Mouse (Mus musculus) liver, embryonic 14.5 days (tissue): ENCODE measurements around the gene Drg1.
"Not testable (repeated sequence)": the region's sequence is repeated elsewhere in the genome, so short reads cannot be mapped to it uniquely, and the experiment has no call there.

Experiments
- CTCF ChIP-seq: IDR thresholded peaks from 2 replicates; pipeline ENCODE4 v1.5.1; 2016; ENCODE audit warnings: antibody characterized with exemption, low read depth, control low read depth
- EP300 ChIP-seq: IDR thresholded peaks from 2 replicates; pipeline ENCODE4 v1.6.1; 2016; ENCODE audit warnings: antibody characterized with exemption, low read depth

DNA sequence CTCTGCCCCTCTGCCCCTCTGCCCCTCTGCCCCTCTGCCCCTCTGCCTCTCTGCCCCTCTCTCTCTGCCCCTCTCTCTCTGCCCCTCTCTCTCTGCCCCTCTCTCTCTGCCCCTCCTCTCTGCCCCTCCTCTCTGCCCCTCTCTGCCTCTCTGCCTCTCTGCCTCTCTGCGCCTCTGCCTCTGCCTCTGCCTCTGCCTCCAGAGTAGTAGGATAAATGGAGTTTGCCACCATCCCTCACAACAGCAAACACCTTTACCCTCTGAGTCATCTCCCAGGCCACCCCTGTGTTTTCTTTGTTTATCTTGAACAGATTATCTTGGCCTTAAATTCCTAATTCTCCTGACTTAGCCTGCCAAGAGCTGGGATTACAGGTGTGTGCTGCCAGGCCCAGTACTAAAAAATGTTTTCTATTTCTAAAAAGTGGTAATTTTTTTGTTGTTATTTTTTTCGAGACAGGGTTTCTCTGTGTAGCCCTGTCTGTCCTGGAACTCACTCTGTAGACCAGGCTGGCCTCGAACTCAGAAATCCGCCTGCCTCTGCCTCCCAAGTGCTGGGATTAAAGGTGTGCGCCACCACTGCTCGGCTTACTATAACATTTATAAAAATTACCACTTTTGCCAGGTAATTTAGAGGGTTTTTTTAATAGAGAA lies 85.6 kb downstream of the Drg1 start:
- not testable (repeated sequence) for TF ChIP-seq EP300, CTCF
